Mouse (Mus musculus): ENCODE measurements around the gene Pou6f1. TPM values are rescaled to one million over a fixed set of nuclear protein-coding genes. Genes with fewer than 3 reads are reported as not detected.

Gene Pou6f1
- 2.6 and 3.2 TPM in 2 replicates for polyA plus RNA-seq (2015; fragmentation: Nextera tagmentation; extraction: Ambion mirVana)

DNA sequence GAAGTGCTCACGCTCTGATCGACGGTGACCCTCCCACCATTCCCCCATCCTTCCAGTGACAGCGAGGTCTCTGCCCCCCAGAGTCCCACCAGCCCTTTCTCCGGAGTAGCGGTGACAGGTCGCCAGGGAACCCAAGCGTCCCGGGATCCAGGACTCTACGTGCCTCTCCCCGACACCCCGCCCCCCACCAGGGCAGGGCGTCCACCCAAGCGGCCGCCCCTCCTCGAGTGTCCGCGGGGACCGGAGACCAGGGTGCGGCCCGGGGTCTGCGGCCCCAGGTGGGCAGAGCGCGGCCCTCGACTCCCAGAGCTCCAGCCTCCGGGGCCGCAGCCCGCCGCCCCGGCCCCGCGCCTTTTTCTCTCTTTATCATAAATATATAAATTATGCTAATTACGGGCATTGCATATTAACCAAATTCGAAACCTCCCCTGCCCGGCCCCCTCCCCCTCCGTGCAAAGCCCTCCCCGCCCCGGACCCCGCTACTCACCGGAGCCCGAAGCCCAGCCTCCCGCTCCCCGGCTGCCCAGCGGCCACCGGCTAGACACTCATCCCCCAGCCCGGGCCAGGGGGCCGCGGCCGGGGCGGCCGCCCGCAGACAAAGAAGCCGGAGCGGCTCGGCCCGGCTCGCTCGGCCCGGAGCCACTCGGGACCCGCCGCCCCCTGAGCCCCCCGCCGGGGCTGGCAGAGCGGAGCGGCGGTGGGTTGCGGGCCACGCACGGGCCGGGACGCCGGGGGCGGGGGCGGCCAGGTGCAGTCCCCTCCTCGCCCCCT, at the start of gene Pou6f1:
Gene Pou6f1 (minus strand): TSS at position 709 of the 771 bp plus-strand sequence.
- no peak for TF ChIP-seq EP300 (optimal IDR thresholded peaks at IDR 0.05)
- TF ChIP-seq CTCF (IDR thresholded peaks at IDR 0.05; ENCODE audit: low read depth), result no peak
- Histone ChIP-seq H3K9me3 (ENCODE audit: control insufficient read depth, low read length) (no peaks in the 10 kb centered on the region), H3K36me3 (ENCODE audit: control insufficient read depth, insufficient read depth, low read length) (no peaks in the 10 kb centered on the region), H3K27ac (replicated peaks) (peak within 1 kb of the TSS; percentile 75), H3K4me3 (ENCODE audit: low read depth, low read length) (peak within 1 kb of the TSS; percentile 79), H3K9ac (ENCODE audit: low read length) (peak within 1 kb of the TSS; percentile 89), H3K27me3 (ENCODE audit: control insufficient read depth, insufficient read depth, low read length) (no peaks in the 10 kb centered on the region), H3K4me2 (replicated peaks; ENCODE audit: low read depth) (peak within 1 kb of the TSS; percentile 98), H3K4me1 (replicated peaks; ENCODE audit: control insufficient read depth, insufficient read depth) (no peaks in the 10 kb centered on the region)
- peak; percentile 47 for DNase-seq (ENCODE audit: low spot score)
- peak; percentile 57 for ATAC-seq (ENCODE audit: low FRiP score, low TSS enrichment)
- WGBS, result under 1% methylated on average over 61 of the region's 76 CpGs

DNA sequence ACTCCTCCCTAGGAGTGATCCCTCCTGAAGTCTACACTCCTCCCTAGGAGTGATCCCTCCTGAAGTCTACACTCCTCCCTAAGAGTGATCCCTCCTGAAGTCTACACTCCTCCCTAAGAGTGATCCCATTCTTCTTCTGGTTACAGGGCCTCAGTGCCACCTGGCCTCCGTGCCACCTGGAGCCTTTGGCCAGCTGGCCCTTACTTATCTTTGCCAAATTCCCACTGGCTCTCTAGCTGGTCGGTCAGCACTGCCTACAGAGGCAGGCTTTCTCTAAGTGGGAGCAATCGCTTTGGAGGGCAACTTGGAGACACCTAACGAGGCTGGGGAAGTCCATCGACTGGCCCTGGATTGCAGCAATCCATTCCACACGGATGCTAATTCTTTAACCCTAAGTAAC, 46.4 kb upstream of the Pou6f1 start:
- 71% methylated on average over 6 of the region's 6 CpGs for WGBS
- ATAC-seq (ENCODE audit: low FRiP score, low TSS enrichment), result no peak

DNA sequence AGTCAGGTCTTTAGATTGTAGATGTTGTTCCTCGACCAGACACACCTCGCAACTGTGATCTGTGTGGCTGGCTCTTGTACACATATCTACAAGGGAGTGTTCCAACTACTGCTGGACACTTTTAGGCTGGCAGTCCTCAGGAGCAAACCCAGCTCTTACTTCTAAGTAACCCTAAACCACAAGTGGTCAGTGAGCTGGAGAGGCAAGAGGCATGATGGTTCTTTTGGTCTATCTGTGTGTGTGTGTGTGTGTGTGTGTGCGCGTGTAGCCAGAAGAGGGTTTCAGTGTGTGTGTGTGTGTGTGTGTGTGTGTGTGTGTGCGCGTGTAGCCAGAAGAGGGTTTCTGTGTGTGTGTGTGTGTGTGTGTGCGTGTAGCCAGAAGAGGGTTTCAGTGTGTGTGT, 42.7 kb upstream of the Pou6f1 start:
- Histone ChIP-seq H3K4me1 (replicated peaks; ENCODE audit: control insufficient read depth, insufficient read depth) (no peaks in the 10 kb centered on the region), H3K27ac (replicated peaks) (no peak overlapping the region), H3K9me3 (ENCODE audit: control insufficient read depth, low read length) (no peaks in the 10 kb centered on the region), H3K36me3 (ENCODE audit: control insufficient read depth, insufficient read depth, low read length) (no peaks in the 10 kb centered on the region), H3K4me2 (replicated peaks; ENCODE audit: low read depth) (no peak overlapping the region), H3K9ac (ENCODE audit: low read length) (no peak overlapping the region), H3K4me3 (ENCODE audit: low read depth, low read length) (no peak overlapping the region), H3K27me3 (ENCODE audit: control insufficient read depth, insufficient read depth, low read length) (no peaks in the 10 kb centered on the region)
- TF ChIP-seq CTCF (IDR thresholded peaks at IDR 0.05; ENCODE audit: low read depth), result no peak
- TF ChIP-seq EP300 (optimal IDR thresholded peaks at IDR 0.05), result no peak
- DNase-seq (ENCODE audit: low spot score) (no peak), ATAC-seq (ENCODE audit: low FRiP score, low TSS enrichment) (no peak)
- WGBS, result 84% methylated on average over 7 of the region's 7 CpGs

More for the DNA sequence above, 46.4 kb upstream of the Pou6f1 start:
- no peak overlapping the region for H3K4me2 ChIP-seq (replicated peaks; ENCODE audit: low read depth)
- H3K9ac ChIP-seq (ENCODE audit: low read length), result no peak overlapping the region
- H3K4me3 ChIP-seq (ENCODE audit: low read depth, low read length), result no peak overlapping the region
- no peaks in the 10 kb centered on the region for H3K4me1 ChIP-seq (replicated peaks; ENCODE audit: control insufficient read depth, insufficient read depth)
- H3K27me3 ChIP-seq (ENCODE audit: control insufficient read depth, insufficient read depth, low read length), result no peaks in the 10 kb centered on the region
- no peak overlapping the region for H3K27ac ChIP-seq (replicated peaks)
- H3K9me3 ChIP-seq (ENCODE audit: control insufficient read depth, low read length), result no peaks in the 10 kb centered on the region
- TF ChIP-seq EP300 (optimal IDR thresholded peaks at IDR 0.05), result no peak
- no peak for TF ChIP-seq CTCF (IDR thresholded peaks at IDR 0.05; ENCODE audit: low read depth)
- no peak for DNase-seq (ENCODE audit: low spot score)
- no peaks in the 10 kb centered on the region for H3K36me3 ChIP-seq (ENCODE audit: control insufficient read depth, insufficient read depth, low read length)

DNA sequence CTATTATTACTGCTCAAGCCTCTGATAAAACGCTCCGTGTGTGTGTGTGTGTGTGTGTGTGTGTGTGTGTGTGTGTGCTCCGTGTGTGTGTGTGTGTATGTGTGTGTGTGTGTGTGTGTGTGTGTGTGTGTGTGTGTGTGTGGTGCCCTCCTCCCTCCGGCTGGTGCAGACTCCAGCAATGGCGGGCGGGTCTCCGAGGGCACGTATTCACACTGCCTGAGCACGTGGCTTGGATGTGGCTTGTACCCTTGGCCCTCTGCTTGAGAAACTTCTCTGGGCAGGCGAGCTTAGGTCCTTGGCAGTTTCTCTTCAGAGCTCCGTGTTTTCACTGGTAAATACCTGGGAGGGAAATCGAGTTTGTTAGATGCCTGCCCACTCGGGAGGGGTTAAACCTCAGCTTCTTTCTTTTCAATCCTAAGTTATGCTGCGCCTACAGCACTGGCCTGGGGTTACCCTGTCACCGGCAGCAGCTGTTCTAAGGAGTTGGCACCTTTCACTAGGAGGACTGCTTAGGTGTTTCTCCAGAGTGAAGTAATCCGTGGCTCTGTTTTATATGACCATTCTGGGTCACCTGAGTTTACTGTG, 41.5 kb upstream of the Pou6f1 start:
- Histone ChIP-seq H3K4me3 (ENCODE audit: low read depth, low read length) (no peak overlapping the region), H3K27ac (replicated peaks) (peak overlapping the region; percentile 45; the same call in 1 of the 2 replicates)

DNA sequence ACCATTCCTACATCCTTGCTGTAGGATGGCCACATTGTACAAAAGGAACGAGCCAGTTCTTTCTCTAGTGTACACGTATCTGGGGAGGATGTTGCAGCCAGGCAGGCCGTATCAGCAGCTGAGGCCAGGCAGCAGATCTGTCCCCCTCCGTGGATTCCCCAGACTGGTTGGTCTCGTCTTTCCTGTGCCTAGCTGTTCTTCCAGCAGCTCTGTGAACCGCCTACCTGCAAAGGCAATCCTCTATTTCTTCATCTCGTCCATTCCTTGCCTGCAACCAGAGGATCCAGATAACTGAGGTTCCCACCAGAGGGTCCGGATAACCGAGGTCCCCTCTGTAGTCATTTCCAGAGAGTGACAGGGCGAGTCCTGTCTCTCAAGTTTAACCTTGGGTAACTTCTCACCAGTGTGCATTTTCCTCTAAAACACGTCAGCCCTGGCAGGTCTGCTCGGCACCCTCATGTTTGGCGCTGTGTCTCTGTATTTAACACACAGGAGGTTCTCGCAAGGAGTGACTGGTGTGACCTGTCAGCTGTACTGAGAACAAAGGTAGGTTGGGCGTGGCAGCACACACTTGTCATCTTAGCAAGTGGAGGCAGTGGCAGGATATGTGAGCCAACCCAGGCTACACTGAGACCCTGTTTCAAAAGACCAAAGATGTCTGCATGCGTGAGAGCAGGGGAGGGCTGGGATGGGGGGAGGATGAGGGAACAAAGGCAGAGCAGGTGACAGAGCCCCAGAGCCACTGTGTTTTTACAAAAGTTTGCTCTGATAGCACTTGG, 40.4 kb upstream of the Pou6f1 start:
- Histone ChIP-seq H3K36me3 (ENCODE audit: control insufficient read depth, insufficient read depth, low read length) (no peaks in the 10 kb centered on the region), H3K9me3 (ENCODE audit: control insufficient read depth, low read length) (no peaks in the 10 kb centered on the region), H3K4me2 (replicated peaks; ENCODE audit: low read depth) (no peak overlapping the region), H3K27me3 (ENCODE audit: control insufficient read depth, insufficient read depth, low read length) (no peaks in the 10 kb centered on the region), H3K9ac (ENCODE audit: low read length) (no peak overlapping the region; the same call in 1 of the 2 replicates), H3K27ac (replicated peaks) (peak overlapping the region; percentile 45), H3K4me3 (ENCODE audit: low read depth, low read length) (no peak overlapping the region), H3K4me1 (replicated peaks; ENCODE audit: control insufficient read depth, insufficient read depth) (no peaks in the 10 kb centered on the region)
- no peak for ATAC-seq (ENCODE audit: low FRiP score, low TSS enrichment)
- WGBS, result 52% methylated on average over 16 of the region's 16 CpGs
- no peak for DNase-seq (ENCODE audit: low spot score)
- no peak for TF ChIP-seq EP300 (optimal IDR thresholded peaks at IDR 0.05)
- no peak for TF ChIP-seq CTCF (IDR thresholded peaks at IDR 0.05; ENCODE audit: low read depth)

More for the DNA sequence above, 41.5 kb upstream of the Pou6f1 start:
- no peak for DNase-seq (ENCODE audit: low spot score)
- no peak overlapping the region for H3K9ac ChIP-seq (ENCODE audit: low read length)
- no peaks in the 10 kb centered on the region for H3K36me3 ChIP-seq (ENCODE audit: control insufficient read depth, insufficient read depth, low read length)
- no peak for TF ChIP-seq EP300 (optimal IDR thresholded peaks at IDR 0.05)
- no peak for TF ChIP-seq CTCF (IDR thresholded peaks at IDR 0.05; ENCODE audit: low read depth)
- no peaks in the 10 kb centered on the region for H3K27me3 ChIP-seq (ENCODE audit: control insufficient read depth, insufficient read depth, low read length)
- no peak for ATAC-seq (ENCODE audit: low FRiP score, low TSS enrichment)
- no peak overlapping the region for H3K4me2 ChIP-seq (replicated peaks; ENCODE audit: low read depth)
- no peaks in the 10 kb centered on the region for H3K4me1 ChIP-seq (replicated peaks; ENCODE audit: control insufficient read depth, insufficient read depth)
- WGBS, result 43% methylated on average over 15 of the region's 16 CpGs
- no peaks in the 10 kb centered on the region for H3K9me3 ChIP-seq (ENCODE audit: control insufficient read depth, low read length)

All from stomach, postnatal 0 days (tissue).